ENCODE assay signal across 30 mouse cellular contexts in the genomic region with DNA sequence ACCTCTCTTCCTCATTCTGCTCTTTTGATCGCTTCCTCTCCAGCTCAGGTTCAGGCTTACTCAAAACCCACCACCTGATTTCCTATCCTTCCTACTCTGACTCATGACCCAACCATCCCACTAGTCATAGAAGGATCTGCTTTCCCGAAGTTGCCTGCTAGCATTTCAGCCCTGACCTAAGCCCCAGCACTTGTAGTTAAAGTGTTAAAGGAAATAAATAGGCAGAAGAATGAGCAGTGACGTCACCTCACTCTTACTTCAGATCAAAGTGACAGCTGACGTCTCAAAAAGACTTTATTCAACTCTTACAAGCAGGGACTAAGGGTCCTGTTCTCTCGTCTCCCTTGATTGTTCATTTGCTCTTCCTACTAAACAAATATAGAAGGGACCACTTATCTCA. TPM values are rescaled to one million over a fixed set of nuclear protein-coding genes. Genes with fewer than 3 reads are reported as not detected.
A peak's percentile ranks its signal among the peaks of the same experiment; 100 is the strongest.
DNase-seq lines count a peak whose midpoint lies in the region; ATAC-seq and TF ChIP-seq lines count a peak whose summit lies in the region.
"Had no signal": no experiment of that assay in that cellular context is flagged by ENCODE, and none has a peak within 500 bp of the region (broad histone marks: within the 10 kb centered on the region; RNA-seq: fewer than 3 reads in every experiment).

No protein-coding gene starts in this region.

- peak; percentile 33 for DNase-seq in lung, embryonic 14.5 days
- DNase-seq in lung, postnatal 4 days: no peak
- peak; percentile 56 for DNase-seq in lung, postnatal 25 days (ENCODE audit: low spot score)
- no peak for DNase-seq in lung, postnatal 10 days
- DNase-seq in 3T3-L1 (ENCODE audit: low read depth, low spot score) (peak; percentile 27), NIH3T3 (ENCODE audit: low read depth) (peak; percentile 6)
- DNase-seq in left cerebral cortex, postnatal 4 days: no peak
- DNase-seq: adrenal gland, adult 2 months; adrenal gland, postnatal 10 days; adrenal gland, postnatal 25 days; cerebellum, adult 11 months; cerebellum, adult 18-20 months; cerebellum, adult 8-10 months; cerebellum, adult 9-11 months; cerebellum, postnatal 14 days; cerebellum, postnatal 36 days; embryo, embryonic 11 days had no signal

- 28% methylated on average over 5 of the region's 5 CpGs for WGBS in lung, embryonic 14.5 days

- no peak for ATAC-seq in lung, embryonic 14.5 days (ENCODE audit: insufficient read depth)
- ATAC-seq: forebrain, embryonic 14.5 days; forebrain, embryonic 16.5 days had no signal

- H3K27me3 ChIP-seq in lung, embryonic 14.5 days (ENCODE audit: insufficient read depth, low read length): no peaks in the 10 kb centered on the region
- H3K27me3 ChIP-seq: embryonic facial prominence, embryonic 13.5 days; embryonic facial prominence, embryonic 15.5 days; forebrain, embryonic 12.5 days had no signal

- no peaks in the 10 kb centered on the region for H3K9me3 ChIP-seq in lung, embryonic 14.5 days (ENCODE audit: low read depth, low read length)
- H3K9me3 ChIP-seq: embryonic facial prominence, embryonic 13.5 days; embryonic facial prominence, embryonic 15.5 days; forebrain, embryonic 10.5 days; forebrain, embryonic 12.5 days; G1E had no signal

- H3K4me1 ChIP-seq in lung, embryonic 14.5 days (ENCODE audit: insufficient read depth): no peaks in the 10 kb centered on the region
- H3K4me1 ChIP-seq: embryonic facial prominence, embryonic 13.5 days; embryonic facial prominence, embryonic 15.5 days; forebrain, embryonic 10.5 days; forebrain, embryonic 12.5 days had no signal

- no peak overlapping the region for H3K4me2 ChIP-seq in lung, embryonic 14.5 days
- H3K4me2 ChIP-seq: embryonic facial prominence, embryonic 13.5 days; embryonic facial prominence, embryonic 15.5 days; forebrain, embryonic 12.5 days had no signal

- no peak overlapping the region for H3K27ac ChIP-seq in lung, embryonic 14.5 days (ENCODE audit: low read depth)
- H3K27ac ChIP-seq: embryonic facial prominence, embryonic 13.5 days; embryonic facial prominence, embryonic 15.5 days; forebrain, embryonic 10.5 days; forebrain, embryonic 12.5 days had no signal

- intact Hi-C loops in left cerebral cortex, postnatal 4 days (cut with DNase I): no loop called here

- no peaks in the 10 kb centered on the region for H3K36me3 ChIP-seq in lung, embryonic 14.5 days (ENCODE audit: insufficient read depth)
- H3K36me3 ChIP-seq: embryonic facial prominence, embryonic 13.5 days; embryonic facial prominence, embryonic 15.5 days; forebrain, embryonic 10.5 days; forebrain, embryonic 12.5 days; G1E had no signal

- no peak for TF ChIP-seq CTCF in lung, embryonic 14.5 days (IDR thresholded peaks at IDR 0.05; ENCODE audit: low read depth)

- H3K4me3 ChIP-seq in lung, embryonic 14.5 days (ENCODE audit: low read depth, low read length): no peak overlapping the region
- H3K4me3 ChIP-seq: embryonic facial prominence, embryonic 13.5 days; embryonic facial prominence, embryonic 15.5 days; erythroblast, embryonic 14.5 days; forebrain, embryonic 10.5 days; forebrain, embryonic 12.5 days had no signal

- H3K9ac ChIP-seq in lung, embryonic 14.5 days: no peak overlapping the region
- H3K9ac ChIP-seq: embryonic facial prominence, embryonic 13.5 days; embryonic facial prominence, embryonic 15.5 days; forebrain, embryonic 12.5 days had no signal

RNA-seq across cellular contexts. Expression of a gene that starts 16.0 kb away (rescaled TPM):
- polyA plus RNA-seq in lung, embryonic 14.5 days (2014; fragmentation: Nextera tagmentation; extraction: Ambion mirVana): not detected in 2 replicates
- not detected for total RNA-seq in left cerebral cortex, postnatal 4 days (2021)
- total RNA-seq: adrenal gland, postnatal 25 days; common myeloid progenitor, adult 5-6 weeks had no signal
- polyA plus RNA-seq: adrenal gland, adult 2 months; brain, embryonic 14.5 days; C2C12; embryonic facial prominence, embryonic 11.5 days; embryonic facial prominence, embryonic 13.5 days; embryonic facial prominence, embryonic 15.5 days; erythroblast, embryonic 14.5 days; forebrain, embryonic 10.5 days; forebrain, embryonic 12.5 days; forebrain, embryonic 14.5 days; forebrain, embryonic 16.5 days; G1E had no signal

RNA-seq across cellular contexts. Expression of a gene that starts 17.7 kb away (rescaled TPM):
- not detected in 2 replicates for polyA plus RNA-seq in lung, embryonic 14.5 days (2014; fragmentation: Nextera tagmentation; extraction: Ambion mirVana)
- not detected for total RNA-seq in left cerebral cortex, postnatal 4 days (2021)
- total RNA-seq: adrenal gland, adult 2 months; adrenal gland, postnatal 10 days; adrenal gland, postnatal 25 days; adrenal gland, postnatal 4 days; common myeloid progenitor, adult 5-6 weeks had no signal
- polyA plus RNA-seq: adrenal gland, adult 2 months; brain, embryonic 14.5 days; C2C12; embryonic facial prominence, embryonic 11.5 days; embryonic facial prominence, embryonic 13.5 days; erythroblast, embryonic 14.5 days; forebrain, embryonic 10.5 days; forebrain, embryonic 12.5 days; forebrain, embryonic 14.5 days; forebrain, embryonic 16.5 days; G1E had no signal

RNA-seq across cellular contexts. Expression of a gene that starts 35.7 kb away (rescaled TPM):
- 28.1 and 29.4 TPM in 2 replicates for polyA plus RNA-seq in lung, embryonic 14.5 days (2014; fragmentation: Nextera tagmentation; extraction: Ambion mirVana)
- not detected for total RNA-seq in left cerebral cortex, postnatal 4 days (2021)
- total RNA-seq: common myeloid progenitor, adult 5-6 weeks had no signal
- polyA plus RNA-seq: adrenal gland, adult 2 months; brain, embryonic 14.5 days; C2C12; embryonic facial prominence, embryonic 11.5 days; embryonic facial prominence, embryonic 13.5 days; embryonic facial prominence, embryonic 15.5 days; erythroblast, embryonic 14.5 days; forebrain, embryonic 10.5 days; forebrain, embryonic 12.5 days; forebrain, embryonic 14.5 days; forebrain, embryonic 16.5 days; G1E had no signal

Comparison
In these comparisons a context has a peak if more than half of its experiments do, and no peak if none do; other contexts are left out.
1. DNase-seq: peak in lung, embryonic 14.5 days (single experiment), lung, postnatal 25 days (single experiment), 3T3-L1 (single experiment) and NIH3T3 (single experiment); none in lung, postnatal 4 days (0 of 2), lung, postnatal 10 days (single experiment) and left cerebral cortex, postnatal 4 days (single experiment).